Mouse (Mus musculus) kidney, postnatal 4 days (tissue): ENCODE results near the gene Itgae.

Source experiments
- DNase-seq, 2 experiments: peaks; one replicate each; pipeline ENCODE4 v3.0.0; 2021; ENCODE audit warnings: mixed read lengths in 2 of 2

Gene Itgae

GRCm38 (mm10) chr11:73148209-73148608 lies 57.8 kb downstream of the Itgae start:
- no peak for DNase-seq

GRCm38 (mm10) chr11:73155071-73155470 lies 64.7 kb downstream of the Itgae start:
- DNase-seq, result no peak

GRCm38 (mm10) chr11:73159957-73160810 lies 69.8 kb downstream of the Itgae start, which contains the start of gene P2rx5:
P2rx5 (plus strand) TSS chr11:73160421.
- DNase-seq, result peak; percentile 69 to 83

- DNase-seq, result peak; percentile 35 to 61
Measured at GRCm38 (mm10) chr11:73160811-73161200, 70.4 kb downstream of the Itgae start.

- DNase-seq, result no peak
Measured at GRCm38 (mm10) chr11:73161616-73162015, 71.2 kb downstream of the Itgae start.

GRCm38 (mm10) chr11:73162284-73162683 lies 71.9 kb downstream of the Itgae start:
- DNase-seq, result no peak

- DNase-seq, result peak in 1 of 2 experiments; percentile 19
Measured at GRCm38 (mm10) chr11:73168071-73168470, 77.7 kb downstream of the Itgae start.

- peak in 1 of 2 experiments; percentile 37 for DNase-seq
Measured at GRCm38 (mm10) chr11:73168576-73168975, 78.2 kb downstream of the Itgae start.

- peak; percentile 83 to 86 for DNase-seq
Measured at GRCm38 (mm10) chr11:73169231-73169630, 78.8 kb downstream of the Itgae start.

- peak; percentile 52 to 68 for DNase-seq
Measured at GRCm38 (mm10) chr11:73172186-73172585, 81.8 kb downstream of the Itgae start.

- DNase-seq, result peak; percentile 63 to 80
Measured at GRCm38 (mm10) chr11:73175612-73176011, 85.2 kb downstream of the Itgae start.

- no peak for DNase-seq
Measured at GRCm38 (mm10) chr11:73176186-73176585, 85.8 kb downstream of the Itgae start.

GRCm38 (mm10) chr11:73176608-73177508 lies 86.5 kb downstream of the Itgae start, which contains the start of the genes Emc6 and Tax1bp3:
Emc6 (minus strand) TSS chr11:73177037.
Tax1bp3 (plus strand) TSS chr11:73177083.
- peak; percentile 96 to 98 for DNase-seq

GRCm38 (mm10) chr11:73177509-73177875 lies 87.1 kb downstream of the Itgae start:
- DNase-seq, result peak; percentile 90 to 95

GRCm38 (mm10) chr11:73177895-73178294 lies 87.5 kb downstream of the Itgae start:
- no peak for DNase-seq

- DNase-seq, result no peak
Measured at GRCm38 (mm10) chr11:73185872-73186615, 95.7 kb downstream of the Itgae start.

GRCm38 (mm10) chr11:73187231-73187630 lies 96.8 kb downstream of the Itgae start:
- DNase-seq, result peak in 1 of 2 experiments; percentile 11

- DNase-seq, result no peak
Measured at GRCm38 (mm10) chr11:73193047-73193446, 102.7 kb downstream of the Itgae start.

- DNase-seq, result no peak
Measured at GRCm38 (mm10) chr11:73194444-73194843, 104.1 kb downstream of the Itgae start.
